Mouse (Mus musculus) lung, adult 2 months (tissue): ENCODE measurements around the gene Trim27.

Source experiments
- CTCF ChIP-seq: fragments of 200-500 bp; IDR thresholded peaks from 2 replicates; pipeline ENCODE4 v1.5.1; 2011; ENCODE audit warnings: mild to moderate bottlenecking, low read length, control low read depth; ENCODE audit not compliant: insufficient read depth
- POLR2A ChIP-seq: fragments of 200-500 bp; IDR thresholded peaks from 2 replicates; pipeline ENCODE4 v1.6.1; 2011; ENCODE audit warnings: low read depth, mild to moderate bottlenecking, control low read depth, low read length, borderline replicate concordance; ENCODE audit errors: extremely low read depth

GRCm38 (mm10) chr13:21180551-21181530 is 1.6 kb downstream of the Trim27 start:
- TF ChIP-seq POLR2A (0 out of 2 replicates have a peak, but pooled peaks have one; percentile 4), CTCF (no peak)
